Mouse (Mus musculus): ENCODE data around the gene Bbx.

- TF ChIP-seq CTCF (IDR thresholded peaks at IDR 0.05) = no peak
- TF ChIP-seq POLR2A (IDR thresholded peaks at IDR 0.05; ENCODE audit: insufficient read depth, low read depth, low read length) = no peak
- TF ChIP-seq EP300 (IDR thresholded peaks at IDR 0.05; ENCODE audit: insufficient read depth, low read depth, low read length) = no peak
Observed at GRCm38 (mm10) chr16:50272813-50273212, 159.4 kb downstream of the Bbx start.
